Mouse (Mus musculus): Measurements from ENCODE around the gene Syngap1. TPM values are rescaled to one million over a fixed set of nuclear protein-coding genes. Genes with fewer than 3 reads are reported as not detected.
"Not testable (repeated sequence)": the region's sequence is repeated elsewhere in the genome, so short reads cannot be mapped to it uniquely, and the experiment has no call there.

Syngap1 gene
- total RNA-seq (2021) = 100 to 1,000 TPM; 452 to 471 TPM
- long read RNA-seq, experiment 1, partial matches to known transcripts = 0 of 3 reads
- long read RNA-seq, experiment 1, other reads (novel, unspliced or antisense) = 3 of 3 reads
- long read RNA-seq, experiment 2, partial matches to known transcripts = 2 of 3 reads
- long read RNA-seq, experiment 2, other reads (novel, unspliced or antisense) = 1 of 3 reads

DNA sequence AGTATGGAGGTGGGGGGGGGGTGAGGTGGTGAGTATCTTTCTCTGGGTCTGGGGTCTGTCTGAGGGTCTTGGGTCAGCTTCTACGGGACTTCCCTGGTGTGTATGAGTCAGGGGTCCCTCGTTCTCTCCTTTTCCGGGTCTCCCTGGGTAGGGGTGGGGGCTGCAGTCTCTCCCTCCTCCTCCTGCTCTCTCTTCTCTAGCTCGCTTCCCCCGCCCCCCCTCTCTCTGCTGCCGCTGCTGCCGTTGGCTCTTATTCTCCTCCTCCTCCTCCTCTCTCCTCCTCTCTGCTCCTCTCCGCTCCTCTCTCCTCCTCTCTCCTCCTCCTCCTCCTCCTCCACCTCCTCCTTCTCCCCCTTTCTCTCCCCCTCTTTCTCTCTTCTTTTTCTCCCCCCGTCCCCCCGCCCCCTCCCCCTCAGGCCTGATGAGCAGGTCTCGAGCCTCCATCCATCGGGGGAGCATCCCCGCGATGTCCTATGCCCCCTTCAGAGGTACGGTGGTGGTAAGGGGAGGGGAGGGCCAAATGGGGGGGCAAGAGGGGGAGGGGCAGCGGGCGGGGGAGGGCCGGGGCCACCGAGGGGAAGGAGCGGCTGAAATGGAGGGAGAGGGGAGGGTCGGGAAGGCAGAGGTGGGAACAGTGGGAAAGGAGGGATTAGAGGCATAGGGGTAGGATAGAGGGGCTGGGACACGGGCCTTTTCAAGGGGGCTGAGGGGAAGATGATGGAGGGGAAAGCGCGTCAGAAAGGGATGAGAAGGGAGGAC, at the start of gene Syngap1:
Syngap1 (plus strand) TSS at position 223 of the 759 bp plus-strand sequence.
- TF ChIP-seq CTCF (IDR thresholded peaks at IDR 0.05) = no peak
- H3K27ac ChIP-seq = peak within 1 kb of the TSS; percentile 96
- no peak for DNase-seq (ENCODE audit: extremely low spot score in 1 of 2, low spot score in 2 of 2)
- H3K4me3 ChIP-seq = peak within 1 kb of the TSS; percentile 62
- intact Hi-C loops (cut with DNase I) = no loop called here

DNA sequence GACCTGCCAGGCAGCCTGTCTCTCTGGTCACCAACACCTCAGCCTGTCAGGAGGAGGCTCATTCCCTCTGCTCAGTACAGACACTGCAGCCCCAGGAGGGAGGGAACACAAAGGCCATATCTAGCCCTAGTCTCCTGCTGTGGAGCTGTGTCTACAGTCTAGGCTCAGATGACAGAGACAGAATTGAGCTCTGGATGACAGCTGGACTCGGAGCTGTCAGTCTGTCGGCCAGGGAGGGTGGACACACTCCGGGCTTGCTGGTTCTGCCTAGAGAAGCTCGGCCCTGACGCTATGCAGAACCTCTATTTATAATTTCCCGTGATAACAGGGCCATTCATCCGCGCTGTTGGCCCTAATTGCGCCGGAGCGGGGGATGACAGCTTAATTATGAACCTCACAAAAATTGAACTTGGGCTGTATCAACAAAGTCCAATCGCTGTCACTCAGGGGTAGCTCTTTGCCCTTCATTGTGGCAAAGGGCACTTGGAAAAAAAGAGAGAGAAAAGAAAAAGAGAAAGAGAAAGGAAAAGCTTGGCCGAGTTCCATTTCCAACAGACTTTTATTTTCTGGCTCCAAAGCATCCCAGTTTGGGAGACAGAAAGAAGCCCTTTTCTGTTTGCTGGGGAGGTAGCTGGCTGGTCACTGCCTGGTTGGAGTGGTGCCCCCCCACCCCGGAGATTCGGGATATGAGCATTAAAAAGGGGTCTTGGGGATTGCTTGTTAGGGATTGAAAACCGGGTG, 48.2 kb upstream of the Syngap1 start:
- intact Hi-C loops (cut with DNase I) = no loop called here
- Histone ChIP-seq H3K27ac (peak overlapping the region; percentile 72), H3K4me3 (no peak overlapping the region)
- no peak for DNase-seq (ENCODE audit: extremely low spot score in 1 of 2, low spot score in 2 of 2)
- no peak for TF ChIP-seq CTCF (IDR thresholded peaks at IDR 0.05)

DNA sequence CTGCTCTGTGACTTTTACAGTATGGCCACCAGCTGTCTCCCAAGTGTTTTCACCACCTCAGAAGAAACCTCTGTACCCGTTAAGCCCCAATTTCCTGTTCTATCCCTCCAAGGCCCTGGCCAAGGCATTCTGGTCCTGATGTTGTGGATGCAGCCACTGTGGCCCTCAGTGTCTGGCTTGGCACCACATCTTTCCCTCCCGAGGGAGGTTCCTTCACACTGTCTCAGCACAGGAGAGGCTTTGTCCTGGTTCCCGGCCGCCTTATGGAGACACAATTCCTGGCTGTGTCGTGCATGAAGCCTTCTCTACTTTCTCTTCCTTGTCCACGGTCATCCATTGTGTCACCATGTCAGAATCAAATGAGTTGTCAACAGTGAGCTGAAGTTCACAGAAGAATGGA, 47.6 kb upstream of the Syngap1 start:
- no peak overlapping the region for H3K4me3 ChIP-seq
- TF ChIP-seq CTCF (IDR thresholded peaks at IDR 0.05) = no peak
- intact Hi-C loops (cut with DNase I) = no loop called here
- no peak for DNase-seq (ENCODE audit: extremely low spot score in 1 of 2, low spot score in 2 of 2)
- peak overlapping the region; percentile 72 for H3K27ac ChIP-seq

DNA sequence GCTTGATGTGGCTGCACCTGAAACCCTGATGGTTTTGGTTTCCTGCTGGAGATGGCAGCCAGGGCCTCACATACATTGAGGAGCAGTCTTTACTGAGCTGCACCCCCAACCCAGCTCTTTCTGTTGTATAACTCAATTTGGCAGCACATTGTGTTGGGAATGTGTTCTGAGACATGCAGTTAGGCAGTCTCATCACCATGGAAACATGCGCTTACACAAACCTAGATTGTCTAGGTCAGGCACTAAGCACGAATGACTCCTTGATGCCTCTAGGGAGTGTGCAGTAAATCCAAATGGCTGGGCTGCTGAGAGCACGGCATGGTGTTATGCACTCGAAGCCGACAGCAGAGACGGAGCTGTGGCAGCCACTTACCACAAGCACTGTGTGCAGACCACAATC, 46.7 kb upstream of the Syngap1 start:
- intact Hi-C loops (cut with DNase I) = no loop called here
- no peak for TF ChIP-seq CTCF (IDR thresholded peaks at IDR 0.05)
- H3K4me3 ChIP-seq = no peak overlapping the region
- DNase-seq (ENCODE audit: extremely low spot score in 1 of 2, low spot score in 2 of 2) = no peak
- peak overlapping the region; percentile 72 for H3K27ac ChIP-seq

DNA sequence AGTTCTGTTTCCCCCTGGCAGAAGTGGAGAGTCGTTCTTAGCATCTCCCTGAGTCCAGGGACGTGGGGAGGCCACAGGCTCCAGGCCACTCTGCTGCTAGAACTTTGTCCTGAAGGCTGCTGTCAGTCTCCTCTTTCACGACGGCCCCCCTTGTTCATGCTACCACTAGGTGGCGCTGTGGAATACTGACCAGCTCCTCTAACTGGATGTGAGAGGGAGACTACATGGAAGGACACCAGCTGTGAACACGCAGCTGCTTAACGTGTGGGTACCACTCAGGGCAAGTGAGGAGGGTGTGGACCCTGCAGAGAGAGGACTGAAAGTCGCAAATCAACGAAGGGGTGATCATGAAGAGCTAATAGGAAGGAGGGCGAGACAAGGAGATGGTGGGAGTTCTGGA, 45.5 kb upstream of the Syngap1 start:
- TF ChIP-seq CTCF (IDR thresholded peaks at IDR 0.05) = peak; percentile 80
- intact Hi-C loops (cut with DNase I) = no loop called here
- Histone ChIP-seq H3K27ac (no peak overlapping the region), H3K4me3 (no peak overlapping the region)
- DNase-seq (ENCODE audit: extremely low spot score in 1 of 2, low spot score in 2 of 2) = peak; percentile 40 to 58

DNA sequence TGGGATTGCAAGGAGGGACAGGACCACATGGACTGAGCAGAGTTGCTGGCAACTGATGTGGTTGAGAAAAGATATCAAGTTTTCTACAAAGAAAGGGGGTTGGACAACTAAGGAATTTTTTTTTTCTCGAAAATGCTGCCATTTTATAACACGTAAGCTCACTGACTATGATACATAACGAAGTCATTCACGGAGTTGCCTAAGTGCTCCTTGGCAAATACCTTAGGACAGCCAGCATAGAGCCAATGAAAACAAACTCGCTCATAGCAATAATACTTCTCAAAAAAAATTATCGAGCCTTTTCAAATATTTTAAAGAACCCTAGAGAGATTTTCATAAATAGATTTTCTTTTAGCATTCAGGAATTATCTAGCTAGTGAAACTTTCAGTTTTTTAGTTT, 40.1 kb upstream of the Syngap1 start:
- DNase-seq (ENCODE audit: extremely low spot score in 1 of 2, low spot score in 2 of 2) = no peak
- H3K27ac ChIP-seq = no peak overlapping the region
- no peak for TF ChIP-seq CTCF (IDR thresholded peaks at IDR 0.05)
- H3K4me3 ChIP-seq = no peak overlapping the region
- intact Hi-C loops (cut with DNase I) = no loop called here

DNA sequence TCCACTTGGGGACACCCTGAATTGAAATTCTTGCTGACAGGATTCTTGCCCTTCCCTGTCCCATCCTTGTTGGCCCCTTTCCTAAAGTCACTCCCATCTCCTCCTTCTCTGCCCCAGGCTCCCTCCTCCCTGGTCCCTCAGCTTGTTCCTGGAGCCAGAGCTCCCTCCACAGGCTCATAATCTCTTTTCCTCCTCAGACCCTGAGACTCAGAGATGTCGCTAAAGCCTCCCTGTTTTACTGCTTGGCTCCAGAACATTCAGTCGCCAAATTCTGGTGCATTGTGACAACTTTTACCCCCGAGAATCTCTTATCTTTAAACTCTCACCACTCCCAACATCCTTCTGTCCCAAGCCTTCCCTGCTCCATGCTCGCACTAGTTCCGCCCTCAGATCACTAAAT, 36.7 kb upstream of the Syngap1 start:
- peak; percentile 7 for TF ChIP-seq CTCF (IDR thresholded peaks at IDR 0.05)

DNA sequence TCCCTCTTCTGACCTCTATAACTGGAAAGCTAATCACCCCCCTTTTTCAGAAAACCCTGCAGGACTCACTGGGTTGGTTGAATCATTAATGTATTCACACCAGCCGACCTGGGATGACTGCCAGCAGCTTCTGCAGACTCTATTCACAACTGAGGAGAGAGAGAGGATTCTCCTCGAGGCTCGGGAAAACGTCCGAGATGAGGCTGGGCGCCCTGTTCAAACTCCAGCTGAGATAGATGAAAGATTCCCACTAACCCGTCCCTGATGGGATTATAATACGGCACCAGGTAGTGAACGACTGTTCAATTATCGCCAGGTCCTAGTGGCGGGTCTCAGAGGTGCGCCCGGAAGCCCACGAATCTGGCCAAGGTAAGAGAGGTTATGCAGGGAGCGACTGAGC, 33.5 kb upstream of the Syngap1 start:
- intact Hi-C loops (cut with DNase I); H3K4me3 ChIP-seq; DNase-seq (ENCODE audit: extremely low spot score in 1 of 2, low spot score in 2 of 2); H3K27ac ChIP-seq: not testable (repeated sequence)

More for the DNA sequence above, 36.7 kb upstream of the Syngap1 start:
- intact Hi-C loops (cut with DNase I) = no loop called here
- DNase-seq (ENCODE audit: extremely low spot score in 1 of 2, low spot score in 2 of 2) = no peak
- Histone ChIP-seq H3K27ac (no peak overlapping the region), H3K4me3 (no peak overlapping the region)

DNA sequence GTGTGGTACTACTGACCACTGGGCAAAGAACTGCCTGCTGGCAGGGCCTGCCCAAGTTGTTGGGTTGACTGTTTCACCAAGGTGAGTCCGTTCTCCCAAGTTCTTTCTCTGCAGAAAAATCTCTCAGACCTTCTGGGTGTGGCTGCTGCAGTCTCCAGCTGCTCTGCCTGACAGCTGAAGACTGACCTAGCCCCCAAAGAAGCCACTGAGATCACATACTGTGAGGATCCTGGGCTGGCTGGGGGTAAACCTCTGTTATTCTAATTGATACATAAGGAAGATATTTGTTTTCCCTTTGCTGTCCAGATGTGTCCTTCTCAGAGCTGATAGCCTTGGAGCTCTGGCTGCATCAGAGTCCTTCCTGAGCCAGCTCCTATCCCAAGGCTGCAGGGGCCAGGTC, 25.8 kb upstream of the Syngap1 start:
- intact Hi-C loops (cut with DNase I) = no loop called here
- DNase-seq (ENCODE audit: extremely low spot score in 1 of 2, low spot score in 2 of 2) = no peak

DNA sequence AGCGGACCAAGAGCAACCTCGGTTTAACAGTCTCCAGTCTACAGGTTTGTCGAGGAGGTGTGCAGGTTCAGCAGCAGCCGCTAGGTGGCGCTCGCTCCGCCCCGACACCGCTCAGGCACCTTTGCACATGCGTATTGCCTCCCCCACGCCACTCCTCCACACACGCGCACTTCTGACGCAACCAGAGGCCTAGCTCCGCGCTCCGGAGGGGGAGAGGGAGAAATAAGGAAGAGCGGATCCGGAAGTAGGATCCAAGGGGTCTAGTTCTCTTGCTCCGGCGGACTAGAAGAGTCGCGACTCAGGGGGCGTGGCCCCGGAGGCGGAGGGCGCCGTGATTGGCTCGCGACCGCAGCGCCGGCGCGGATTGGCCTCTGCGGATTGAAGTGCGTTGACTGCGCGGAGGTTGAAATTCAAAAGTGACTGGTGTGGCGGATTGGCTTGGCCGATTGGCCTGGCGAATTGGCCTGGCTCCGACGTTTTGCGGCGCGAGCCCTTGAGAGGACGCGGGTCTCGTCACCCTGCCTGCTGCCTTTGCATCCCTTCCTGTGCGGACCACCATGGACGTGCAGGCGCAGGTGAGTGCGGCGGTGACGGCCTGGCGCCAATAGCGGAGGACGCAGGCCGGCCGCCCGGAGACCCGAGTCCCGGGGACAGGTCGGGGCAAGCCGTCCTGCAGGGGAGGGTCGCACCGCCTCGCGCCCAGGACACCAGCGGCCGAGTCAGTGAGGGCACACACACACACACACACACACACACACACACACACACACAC, 24.2 kb upstream of the Syngap1 start, which contains the start of gene Kifc5b:
Kifc5b (plus strand) TSS at position 381 of the 772 bp plus-strand sequence.
- peak; percentile 99 to 100 for DNase-seq (ENCODE audit: extremely low spot score in 1 of 2, low spot score in 2 of 2)
- no peak within 1 kb of the TSS for H3K27ac ChIP-seq
- intact Hi-C loops (cut with DNase I) = loop anchor here (2.0 kb wide), 1 partner anchor 112 kb away; the partner anchor contains the start of gene Bak1

More for the DNA sequence above, 25.8 kb upstream of the Syngap1 start:
- no peak overlapping the region for H3K4me3 ChIP-seq
- no peak overlapping the region for H3K27ac ChIP-seq
- no peak for TF ChIP-seq CTCF (IDR thresholded peaks at IDR 0.05)

DNA sequence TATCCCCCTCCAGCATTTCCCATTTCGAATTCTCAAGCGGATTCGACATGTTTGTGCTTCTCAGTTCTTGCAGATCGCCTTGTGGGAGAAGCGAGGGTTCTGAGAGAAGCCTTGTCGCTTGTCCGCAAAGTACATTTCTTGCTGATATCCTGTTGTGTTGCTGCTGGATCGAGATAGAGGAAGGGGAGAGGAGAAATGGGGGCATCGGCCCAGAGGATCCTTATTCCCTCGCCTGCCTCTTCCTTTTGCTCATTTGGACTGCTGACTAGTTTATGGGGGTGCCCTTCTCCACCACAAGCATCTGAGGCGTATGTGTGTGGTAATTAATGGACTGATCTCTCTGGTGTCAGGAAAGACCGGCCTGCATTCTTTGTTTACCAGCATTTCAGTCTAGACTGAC, 23.5 kb upstream of the Syngap1 start:
- not testable (repeated sequence) for H3K27ac ChIP-seq; DNase-seq (ENCODE audit: extremely low spot score in 1 of 2, low spot score in 2 of 2)
- intact Hi-C loops (cut with DNase I) = loop anchor here (2.0 kb wide), 1 partner anchor 111 kb away; the partner anchor contains the start of gene Bak1
- peak overlapping the region; percentile 67 for H3K4me3 ChIP-seq

More for the DNA sequence above, 24.2 kb upstream of the Syngap1 start, which contains the start of gene Kifc5b:
- H3K4me3 ChIP-seq = peak within 1 kb of the TSS; percentile 67
- TF ChIP-seq CTCF (IDR thresholded peaks at IDR 0.05) = peak; percentile 99

Measured in left cerebral cortex, adult 2 months (tissue).